Mouse (Mus musculus): ENCODE measurements at regions not wholly inside any gene's neighbourhood (a gene's known extent, or its start where the extent isn't known, plus 50 kb on each side); places are given as distances from the start of the nearest gene placed in this dataset.

GRCm38 (mm10) chr6:108717681-108718080 is 57.3 kb downstream of the Bhlhe40 start:
- ATAC-seq (replicated peaks; ENCODE audit: low read depth, poor library complexity, severe bottlenecking): peak; percentile 23; the same call in 1 of the 2 replicates

GRCm38 (mm10) chr6:108718887-108719286 is 58.5 kb downstream of the Bhlhe40 start:
- ATAC-seq (replicated peaks; ENCODE audit: low read depth, poor library complexity, severe bottlenecking): peak; percentile 88

- peak; percentile 45 for ATAC-seq (replicated peaks; ENCODE audit: low read depth, poor library complexity, severe bottlenecking)
Measured at GRCm38 (mm10) chr6:108719977-108720376, 59.5 kb downstream of the Bhlhe40 start.

GRCm38 (mm10) chr6:108720978-108721377 is 60.5 kb downstream of the Bhlhe40 start:
- no peak for ATAC-seq (replicated peaks; ENCODE audit: low read depth, poor library complexity, severe bottlenecking)

- ATAC-seq (replicated peaks; ENCODE audit: low read depth, poor library complexity, severe bottlenecking): no peak; the same call in 1 of the 2 replicates
Measured at GRCm38 (mm10) chr6:108721557-108721956, 61.1 kb downstream of the Bhlhe40 start.

GRCm38 (mm10) chr6:108723236-108723635 is 59.7 kb upstream of the Arl8b start:
- no peak for ATAC-seq (replicated peaks; ENCODE audit: low read depth, poor library complexity, severe bottlenecking)

GRCm38 (mm10) chr6:108723751-108724150 is 59.1 kb upstream of the Arl8b start:
- ATAC-seq (replicated peaks; ENCODE audit: low read depth, poor library complexity, severe bottlenecking): no peak

GRCm38 (mm10) chr6:108731107-108731630 is 51.7 kb upstream of the Arl8b start:
- ATAC-seq (replicated peaks; ENCODE audit: low read depth, poor library complexity, severe bottlenecking): no peak

Measured in common myeloid progenitor, adult 5-6 weeks (primary cell).